Mouse (Mus musculus): Measurements from ENCODE around the gene Saysd1. TPM values are rescaled to one million over a fixed set of nuclear protein-coding genes. Genes with fewer than 3 reads are reported as not detected.

The Saysd1 gene
- total and polyA plus RNA-seq, 3 experiments = 2.8 to 7.9 (median 2.8) TPM

- Histone ChIP-seq H3K9me3 (replicated peaks) (no peaks in the 10 kb centered on the region), H3K27me3 (ENCODE audit: insufficient read depth, low read length) (peaks cover 24% of the 10 kb centered on the region), H3K4me1 (ENCODE audit: insufficient read depth, low read depth, low read length) (peaks cover 10% of the 10 kb centered on the region), H3K36me3 (replicated peaks) (no peaks in the 10 kb centered on the region), H3K4me3 (ENCODE audit: low read depth, low read length) (no peak overlapping the region)
- no peak for TF ChIP-seq POLR2AphosphoS5 (IDR thresholded peaks at IDR 0.05; ENCODE audit: insufficient replicate concordance, low read depth, low read length)
- TF ChIP-seq CTCF (IDR thresholded peaks at IDR 0.05; ENCODE audit: low read depth, low read length) = no peak
- no peak for TF ChIP-seq GATA1 (IDR thresholded peaks at IDR 0.05; ENCODE audit: borderline replicate concordance, low read length)
- TF ChIP-seq GATA2 (IDR thresholded peaks at IDR 0.05; ENCODE audit: borderline replicate concordance, low read depth, low read length) = no peak
- TF ChIP-seq TAL1 (conservative IDR thresholded peaks at IDR 0.05; ENCODE audit: low read depth, low read length) = no peak
- ATAC-seq (ENCODE audit: extremely low read depth, insufficient number of reproducible peaks, low FRiP score, poor library complexity, severe bottlenecking) (no peak), DNase-seq (ENCODE audit: low spot score) (no peak)
Observed at GRCm38 (mm10) chr14:20113189-20113961, 25.0 kb downstream of the Saysd1 start.

GRCm38 (mm10) chr14:20112218-20112617, 26.1 kb downstream of the Saysd1 start:
- H3K4me1 ChIP-seq (ENCODE audit: insufficient read depth, low read depth, low read length) = peaks cover 7% of the 10 kb centered on the region
- H3K27me3 ChIP-seq (ENCODE audit: insufficient read depth, low read length) = peaks cover 21% of the 10 kb centered on the region
- H3K36me3 ChIP-seq (replicated peaks) = no peaks in the 10 kb centered on the region
- no peak for TF ChIP-seq POLR2AphosphoS5 (IDR thresholded peaks at IDR 0.05; ENCODE audit: insufficient replicate concordance, low read depth, low read length)
- no peak for TF ChIP-seq GATA1 (IDR thresholded peaks at IDR 0.05; ENCODE audit: borderline replicate concordance, low read length)
- TF ChIP-seq GATA2 (IDR thresholded peaks at IDR 0.05; ENCODE audit: borderline replicate concordance, low read depth, low read length) = no peak
- TF ChIP-seq CTCF (IDR thresholded peaks at IDR 0.05; ENCODE audit: low read depth, low read length) = no peak
- TF ChIP-seq TAL1 (conservative IDR thresholded peaks at IDR 0.05; ENCODE audit: low read depth, low read length) = no peak
- DNase-seq (ENCODE audit: low spot score) (no peak), ATAC-seq (ENCODE audit: extremely low read depth, insufficient number of reproducible peaks, low FRiP score, poor library complexity, severe bottlenecking) (no peak)
- H3K4me3 ChIP-seq (ENCODE audit: low read depth, low read length) = no peak overlapping the region
- no peaks in the 10 kb centered on the region for H3K9me3 ChIP-seq (replicated peaks)

GRCm38 (mm10) chr14:20110945-20111344, 27.4 kb downstream of the Saysd1 start:
- no peak for ATAC-seq (ENCODE audit: extremely low read depth, insufficient number of reproducible peaks, low FRiP score, poor library complexity, severe bottlenecking)
- TF ChIP-seq POLR2AphosphoS5 (IDR thresholded peaks at IDR 0.05; ENCODE audit: insufficient replicate concordance, low read depth, low read length) (no peak), GATA2 (IDR thresholded peaks at IDR 0.05; ENCODE audit: borderline replicate concordance, low read depth, low read length) (no peak), CTCF (IDR thresholded peaks at IDR 0.05; ENCODE audit: low read depth, low read length) (no peak), TAL1 (conservative IDR thresholded peaks at IDR 0.05; ENCODE audit: low read depth, low read length) (no peak), GATA1 (IDR thresholded peaks at IDR 0.05; ENCODE audit: borderline replicate concordance, low read length) (no peak)
- H3K4me3 ChIP-seq (ENCODE audit: low read depth, low read length) = no peak overlapping the region
- H3K36me3 ChIP-seq (replicated peaks) = no peaks in the 10 kb centered on the region
- H3K4me1 ChIP-seq (ENCODE audit: insufficient read depth, low read depth, low read length) = peaks cover 4% of the 10 kb centered on the region; the same call in 1 of the 2 replicates
- DNase-seq (ENCODE audit: low spot score) = no peak
- H3K27me3 ChIP-seq (ENCODE audit: insufficient read depth, low read length) = peaks cover 13% of the 10 kb centered on the region
- no peaks in the 10 kb centered on the region for H3K9me3 ChIP-seq (replicated peaks)

- Histone ChIP-seq H3K27me3 (ENCODE audit: insufficient read depth, low read length) (no peaks in the 10 kb centered on the region; the same call in 1 of the 2 replicates), H3K4me3 (ENCODE audit: low read depth, low read length) (no peak overlapping the region), H3K4me1 (ENCODE audit: insufficient read depth, low read depth, low read length) (no peaks in the 10 kb centered on the region), H3K36me3 (replicated peaks) (no peaks in the 10 kb centered on the region), H3K9me3 (replicated peaks) (no peaks in the 10 kb centered on the region)
- no peak for TF ChIP-seq GATA1 (IDR thresholded peaks at IDR 0.05; ENCODE audit: borderline replicate concordance, low read length)
- no peak for TF ChIP-seq TAL1 (conservative IDR thresholded peaks at IDR 0.05; ENCODE audit: low read depth, low read length)
- no peak for TF ChIP-seq GATA2 (IDR thresholded peaks at IDR 0.05; ENCODE audit: borderline replicate concordance, low read depth, low read length)
- no peak for TF ChIP-seq POLR2AphosphoS5 (IDR thresholded peaks at IDR 0.05; ENCODE audit: insufficient replicate concordance, low read depth, low read length)
- no peak for TF ChIP-seq CTCF (IDR thresholded peaks at IDR 0.05; ENCODE audit: low read depth, low read length)
- DNase-seq (ENCODE audit: low spot score) (no peak), ATAC-seq (ENCODE audit: extremely low read depth, insufficient number of reproducible peaks, low FRiP score, poor library complexity, severe bottlenecking) (no peak)
Observed at GRCm38 (mm10) chr14:20106271-20106670, 32.1 kb downstream of the Saysd1 start.

GRCm38 (mm10) chr14:20103207-20103606, 35.1 kb downstream of the Saysd1 start:
- Histone ChIP-seq H3K4me1 (ENCODE audit: insufficient read depth, low read depth, low read length) (no peaks in the 10 kb centered on the region), H3K4me3 (ENCODE audit: low read depth, low read length) (no peak overlapping the region), H3K27me3 (ENCODE audit: insufficient read depth, low read length) (no peaks in the 10 kb centered on the region; the same call in 1 of the 2 replicates), H3K9me3 (replicated peaks) (no peaks in the 10 kb centered on the region), H3K36me3 (replicated peaks) (no peaks in the 10 kb centered on the region)
- ATAC-seq (ENCODE audit: extremely low read depth, insufficient number of reproducible peaks, low FRiP score, poor library complexity, severe bottlenecking) = no peak
- TF ChIP-seq CTCF (IDR thresholded peaks at IDR 0.05; ENCODE audit: low read depth, low read length) (no peak), GATA1 (IDR thresholded peaks at IDR 0.05; ENCODE audit: borderline replicate concordance, low read length) (no peak), GATA2 (IDR thresholded peaks at IDR 0.05; ENCODE audit: borderline replicate concordance, low read depth, low read length) (no peak), POLR2AphosphoS5 (IDR thresholded peaks at IDR 0.05; ENCODE audit: insufficient replicate concordance, low read depth, low read length) (no peak), TAL1 (conservative IDR thresholded peaks at IDR 0.05; ENCODE audit: low read depth, low read length) (no peak)
- DNase-seq (ENCODE audit: low spot score) = no peak

GRCm38 (mm10) chr14:20098061-20098460, 40.3 kb downstream of the Saysd1 start:
- DNase-seq (ENCODE audit: low spot score) (no peak), ATAC-seq (ENCODE audit: extremely low read depth, insufficient number of reproducible peaks, low FRiP score, poor library complexity, severe bottlenecking) (no peak)
- Histone ChIP-seq H3K9me3 (replicated peaks) (no peaks in the 10 kb centered on the region), H3K4me3 (ENCODE audit: low read depth, low read length) (no peak overlapping the region), H3K27me3 (ENCODE audit: insufficient read depth, low read length) (no peaks in the 10 kb centered on the region; the same call in 1 of the 2 replicates), H3K4me1 (ENCODE audit: insufficient read depth, low read depth, low read length) (no peaks in the 10 kb centered on the region), H3K36me3 (replicated peaks) (no peaks in the 10 kb centered on the region)
- TF ChIP-seq GATA1 (IDR thresholded peaks at IDR 0.05; ENCODE audit: borderline replicate concordance, low read length) (no peak), CTCF (IDR thresholded peaks at IDR 0.05; ENCODE audit: low read depth, low read length) (no peak), POLR2AphosphoS5 (IDR thresholded peaks at IDR 0.05; ENCODE audit: insufficient replicate concordance, low read depth, low read length) (no peak)

Data from G1E (cell line).